ENCODE assay signal across 8 mouse cellular contexts in the genomic region with DNA sequence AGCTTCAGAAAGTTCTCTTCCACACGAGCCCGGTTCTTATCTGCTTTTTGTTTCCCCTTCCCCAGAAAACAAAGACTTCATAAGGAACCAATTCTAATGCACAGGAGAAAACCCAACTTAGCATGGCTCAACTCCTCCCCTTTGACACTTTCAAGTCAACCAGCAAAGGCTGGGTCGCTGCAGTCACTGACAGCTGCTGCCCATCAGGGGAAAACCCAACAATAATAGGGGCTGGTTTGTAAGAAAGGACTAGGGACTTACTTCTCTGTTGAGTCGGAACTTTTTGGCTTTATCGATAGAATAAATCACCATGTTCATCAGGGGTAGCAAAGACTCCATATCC. TPM values are rescaled to one million over a fixed set of nuclear protein-coding genes. Genes with fewer than 3 reads are reported as not detected.
DNase-seq lines count a peak whose midpoint lies in the region; ATAC-seq and TF ChIP-seq lines count a peak whose summit lies in the region.

Strada (minus strand) TSS at position 46 of the 343 bp plus-strand sequence.

- no peaks in the 10 kb centered on the region for H3K9me3 ChIP-seq in lung, embryonic 14.5 days (ENCODE audit: low read depth, low read length)

- H3K4me3 ChIP-seq in lung, embryonic 14.5 days (ENCODE audit: low read depth, low read length), result no peak within 1 kb of the TSS
- no peak within 1 kb of the TSS for H3K4me3 ChIP-seq in gastrocnemius, adult 2 months

- no peak within 1 kb of the TSS for H3K4me2 ChIP-seq in lung, embryonic 14.5 days

- WGBS in lung, embryonic 14.5 days, result 80% methylated on average over 5 of the region's 5 CpGs

- no peak within 1 kb of the TSS for H3K27ac ChIP-seq in lung, embryonic 14.5 days (ENCODE audit: low read depth)
- no peak within 1 kb of the TSS for H3K27ac ChIP-seq in gastrocnemius, adult 2 months

- intact Hi-C loops in gastrocnemius, adult 2 months (cut with DNase I), result no loop called here
- intact Hi-C loops in left cerebral cortex, postnatal 10 days (cut with DNase I), result no loop called here

- H3K36me3 ChIP-seq in lung, embryonic 14.5 days (ENCODE audit: insufficient read depth), result peaks cover 90% of the 10 kb centered on the region

- no peaks in the 10 kb centered on the region for H3K4me1 ChIP-seq in lung, embryonic 14.5 days (ENCODE audit: insufficient read depth)

- ATAC-seq in lung, embryonic 14.5 days (ENCODE audit: insufficient read depth), result no peak

- no peaks in the 10 kb centered on the region for H3K27me3 ChIP-seq in lung, embryonic 14.5 days (ENCODE audit: insufficient read depth, low read length)

- DNase-seq in lung, embryonic 14.5 days, result no peak
- no peak for DNase-seq in lung, postnatal 10 days
- DNase-seq in adrenal gland, postnatal 25 days, result no peak
- no peak for DNase-seq in gastrocnemius, adult 2 months
- DNase-seq in left cerebral cortex, postnatal 10 days (ENCODE audit: extremely low spot score in 1 of 2, low spot score in 2 of 2), result no peak
- peak; percentile 26 to 29 for DNase-seq in natural killer cell, adult 2 months (ENCODE audit: low spot score in 2 of 2)
- no peak for DNase-seq in MN1 (ENCODE audit: low spot score)
- DNase-seq in thymus, postnatal 10 days (ENCODE audit: low spot score in 2 of 2), result no peak

- no peak for TF ChIP-seq CTCF in lung, embryonic 14.5 days (IDR thresholded peaks at IDR 0.05; ENCODE audit: low read depth)
- no peak for TF ChIP-seq CTCF in gastrocnemius, adult 2 months (IDR thresholded peaks at IDR 0.05)

- no peak within 1 kb of the TSS for H3K9ac ChIP-seq in lung, embryonic 14.5 days

RNA-seq across cellular contexts. Expression of gene Strada, which starts in this region (rescaled TPM):
- 31.7 and 32.6 TPM in 2 replicates for polyA plus RNA-seq in lung, embryonic 14.5 days (2014; fragmentation: Nextera tagmentation; extraction: Ambion mirVana)
- total RNA-seq in adrenal gland, postnatal 25 days (2021), result 9.8 and 19.1 TPM in 2 replicates
- 10 to 100 TPM; 10.0 to 10.5 TPM for total RNA-seq in gastrocnemius, adult 2 months (2021)
- 10 to 100 TPM; 27.5 to 28.2 TPM for total RNA-seq in left cerebral cortex, postnatal 10 days (2021)

Comparison
In these comparisons a context has a peak if more than half of its experiments do, and no peak if none do; other contexts are left out.
1. DNase-seq: peak in natural killer cell, adult 2 months (2 of 2); none in lung, embryonic 14.5 days (single experiment), lung, postnatal 10 days (single experiment), adrenal gland, postnatal 25 days (single experiment), gastrocnemius, adult 2 months (single experiment), left cerebral cortex, postnatal 10 days (0 of 2), MN1 (single experiment) and thymus, postnatal 10 days (0 of 2).